Mouse (Mus musculus): ENCODE measurements around the gene Dok4. TPM values are rescaled to one million over a fixed set of nuclear protein-coding genes. Genes with fewer than 3 reads are reported as not detected.

Dok4 gene
- total RNA-seq (2021), result 1 to 10 TPM; 9.6 to 9.8 TPM
- long read RNA-seq, experiment 1, partial matches to known transcripts, result 0 of 7 reads
- long read RNA-seq, experiment 1, other reads (novel, unspliced or antisense), result 2 of 7 reads
- long read RNA-seq, experiment 2, transcript Dok4-201 (9 exons, 2,590 nt), result major isoform, 11 of 16 reads
- long read RNA-seq, experiment 2, partial matches to known transcripts, result 2 of 16 reads
- long read RNA-seq, experiment 2, other reads (novel, unspliced or antisense), result 2 of 16 reads

DNA sequence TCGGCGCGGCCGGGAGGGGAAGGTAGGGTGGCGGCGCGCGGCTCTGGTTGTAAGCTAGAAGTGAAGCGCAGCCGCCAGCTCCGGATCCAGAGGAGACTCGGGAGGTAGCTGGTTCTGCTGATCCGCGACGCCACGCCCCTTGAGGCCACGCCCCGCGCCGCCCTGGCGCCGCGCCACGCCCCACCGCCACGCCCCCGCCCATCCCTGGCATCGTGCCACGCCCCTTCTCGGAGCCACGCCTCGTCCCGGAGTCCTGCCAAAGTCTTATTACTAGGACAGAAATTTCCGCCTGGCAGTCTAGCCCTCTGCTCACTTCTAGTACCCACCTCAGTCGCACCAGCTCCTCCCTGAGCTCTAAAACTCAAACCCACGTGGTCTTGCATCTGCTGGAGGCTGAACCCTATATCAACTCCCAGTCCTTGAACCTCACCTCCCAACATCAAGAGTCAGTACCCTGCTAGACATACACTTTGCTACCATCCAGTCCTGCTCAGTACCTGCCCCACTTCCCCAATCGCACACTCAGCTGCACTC is at the start of gene Dok4:
Dok4 (minus strand) TSS at position 134 of the 534 bp plus-strand sequence.
- peak; percentile 83 for DNase-seq
- intact Hi-C loops (cut with DNase I; ENCODE audit: low total_unique reads), result no loop called here

GRCm38 (mm10) chr8:94923405-94923804 is 47.3 kb upstream of the Dok4 start, which contains the start of gene Adgrg5:
TSS of gene Adgrg5 (plus strand) at chr8:94923694.
- no peak for DNase-seq
- intact Hi-C loops (cut with DNase I; ENCODE audit: low total_unique reads), result no loop called here

GRCm38 (mm10) chr8:94922602-94923001 is 46.5 kb upstream of the Dok4 start:
- intact Hi-C loops (cut with DNase I; ENCODE audit: low total_unique reads), result no loop called here

DNA sequence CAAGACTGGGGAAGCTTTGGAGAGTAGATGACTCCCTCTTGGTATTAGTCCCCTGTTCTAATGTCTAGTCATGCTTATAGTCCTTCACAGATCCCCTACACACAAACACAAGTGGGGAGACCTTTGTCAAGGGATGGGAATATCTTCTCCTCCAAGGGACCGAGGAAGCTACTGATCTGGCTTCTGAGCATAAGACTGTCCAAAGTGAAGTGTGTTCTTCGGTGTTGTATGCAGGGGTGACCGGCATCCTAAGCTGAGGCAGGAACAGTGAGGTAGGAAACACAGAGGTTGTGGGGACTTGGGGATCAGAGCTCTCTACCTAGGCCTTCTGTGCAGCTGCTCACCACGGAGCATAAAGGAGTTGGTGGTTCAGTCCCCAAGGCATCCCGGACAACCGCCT is 46.0 kb upstream of the Dok4 start:
- intact Hi-C loops (cut with DNase I; ENCODE audit: low total_unique reads), result no loop called here
- DNase-seq, result no peak

More at GRCm38 (mm10) chr8:94922602-94923001, 46.5 kb upstream of the Dok4 start:
- no peak for DNase-seq

DNA sequence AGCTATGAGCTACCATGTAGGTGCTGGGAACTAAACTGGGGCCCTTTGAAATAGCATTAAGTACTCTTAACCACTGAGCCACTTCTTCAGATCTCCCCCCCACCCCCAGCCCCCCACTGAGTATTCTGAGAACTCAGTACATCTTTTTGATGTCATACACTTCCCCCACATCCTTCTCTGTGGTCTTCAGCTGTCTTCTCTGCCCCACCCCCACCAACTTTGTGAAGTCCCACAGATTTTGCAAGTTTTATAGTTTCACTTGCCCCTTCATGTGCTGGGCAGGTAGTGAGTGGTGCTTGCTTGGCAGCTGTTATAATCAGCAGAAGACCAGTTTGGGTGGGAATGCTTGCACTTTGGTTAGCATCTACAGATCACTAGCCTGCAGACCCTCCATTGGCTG is 43.1 kb upstream of the Dok4 start:
- no peak for DNase-seq
- intact Hi-C loops (cut with DNase I; ENCODE audit: low total_unique reads), result no loop called here

- peak; percentile 76 for DNase-seq
- intact Hi-C loops (cut with DNase I; ENCODE audit: low total_unique reads), result no loop called here
Observed at GRCm38 (mm10) chr8:94917851-94918495, 41.8 kb upstream of the Dok4 start, which contains the start of gene Ccdc102a. TSS of gene Ccdc102a (minus strand) at chr8:94918098.

DNA sequence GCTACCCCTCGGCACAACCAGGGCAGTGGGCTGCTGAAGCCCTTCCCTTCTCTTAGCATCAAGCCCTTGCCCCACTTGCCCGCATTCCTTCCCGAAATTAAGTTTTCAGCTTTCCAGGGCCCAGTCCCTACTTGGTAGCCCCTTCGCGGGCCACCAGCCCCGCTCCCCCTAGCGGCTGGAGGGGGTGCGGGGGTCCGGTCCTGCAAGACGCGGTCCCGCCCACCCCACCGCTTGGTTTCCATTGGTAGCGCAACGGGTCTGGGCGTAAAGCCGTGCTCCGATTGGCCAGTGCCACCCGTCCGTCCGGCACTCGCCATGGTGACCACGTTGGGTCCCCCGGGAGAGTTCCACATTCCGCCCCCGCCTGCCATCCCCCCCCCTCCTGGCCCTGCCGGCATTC is 41.2 kb upstream of the Dok4 start:
- DNase-seq, result peak; percentile 98
- intact Hi-C loops (cut with DNase I; ENCODE audit: low total_unique reads), result no loop called here

GRCm38 (mm10) chr8:94916960-94917324 is 40.8 kb upstream of the Dok4 start:
- DNase-seq, result no peak
- intact Hi-C loops (cut with DNase I; ENCODE audit: low total_unique reads), result no loop called here

GRCm38 (mm10) chr8:94916311-94916959 is 40.3 kb upstream of the Dok4 start:
- intact Hi-C loops (cut with DNase I; ENCODE audit: low total_unique reads), result no loop called here
- no peak for DNase-seq

DNA sequence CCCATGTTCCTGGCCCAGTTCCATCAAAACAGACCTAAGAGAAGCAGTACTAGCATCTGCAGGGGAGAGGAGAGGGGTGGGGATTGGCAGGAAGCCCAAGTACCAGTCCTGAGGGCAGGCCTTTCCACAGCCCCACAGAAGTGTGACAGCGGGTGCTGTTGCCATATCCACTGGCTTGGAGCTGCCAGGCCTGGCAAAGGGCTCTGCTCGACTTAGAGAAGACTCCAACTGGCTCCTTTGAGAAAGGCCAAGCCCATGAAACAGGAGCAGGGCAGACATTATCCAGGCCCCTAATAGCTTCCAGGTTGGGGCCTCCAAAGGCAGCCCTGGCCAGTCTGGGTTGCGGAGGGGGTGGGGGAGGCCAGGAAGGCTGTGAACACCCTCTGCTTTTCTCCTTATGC is 38.6 kb upstream of the Dok4 start:
- peak; percentile 76 for DNase-seq
- intact Hi-C loops (cut with DNase I; ENCODE audit: low total_unique reads), result no loop called here

DNA sequence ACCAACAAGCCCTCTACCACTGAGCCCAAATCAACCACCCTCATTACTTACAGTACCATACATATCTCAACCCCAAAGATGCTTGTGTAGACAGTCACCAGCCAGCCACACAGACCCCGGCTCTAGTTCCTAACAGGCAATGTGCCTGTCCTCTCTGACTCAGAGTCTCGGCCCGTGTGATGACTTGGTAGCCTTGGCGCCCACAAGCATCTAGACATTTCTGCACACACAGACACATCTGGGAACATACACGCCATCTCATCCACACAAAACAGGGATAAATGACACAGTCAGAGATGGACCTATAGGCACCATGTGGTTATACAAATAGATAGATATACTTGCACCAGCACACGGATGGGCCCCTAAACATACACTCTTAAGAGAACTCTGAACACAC is 38.1 kb upstream of the Dok4 start:
- DNase-seq, result no peak
- intact Hi-C loops (cut with DNase I; ENCODE audit: low total_unique reads), result no loop called here

DNA sequence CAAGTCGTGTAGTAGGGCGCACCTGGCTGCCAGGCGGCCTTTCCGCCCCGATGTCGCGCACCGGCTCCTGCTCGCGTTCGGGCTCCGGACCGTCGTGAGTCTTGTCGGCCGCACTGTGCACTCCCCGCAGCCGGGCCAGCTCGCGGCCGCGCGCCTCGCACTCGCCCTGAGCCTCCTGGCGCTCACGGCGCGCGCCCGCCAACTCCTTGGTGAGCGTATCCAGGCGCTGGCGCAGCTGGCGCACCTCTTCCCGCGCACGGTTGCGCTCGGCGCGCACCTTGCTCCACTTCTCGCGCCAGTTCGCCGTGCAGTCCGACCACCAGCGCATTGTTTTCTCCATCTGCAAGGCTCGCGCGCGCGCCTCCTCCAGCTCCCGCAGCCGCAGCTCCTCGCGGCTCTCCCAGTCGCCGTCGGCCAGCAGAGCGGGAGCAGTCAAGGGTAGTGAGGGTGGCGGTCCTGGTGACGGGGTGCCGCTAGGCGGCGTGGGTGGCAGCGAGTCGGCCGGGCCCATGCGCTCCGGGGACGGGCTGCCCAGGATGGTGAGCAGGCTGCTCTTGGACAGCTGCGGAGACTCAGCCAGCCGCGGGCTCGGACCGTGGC is 37.0 kb upstream of the Dok4 start:
- DNase-seq, result peak; percentile 77
- intact Hi-C loops (cut with DNase I; ENCODE audit: low total_unique reads), result no loop called here

GRCm38 (mm10) chr8:94908847-94909246 is 32.7 kb upstream of the Dok4 start:
- intact Hi-C loops (cut with DNase I; ENCODE audit: low total_unique reads), result loop anchor here (5.0 kb wide), 1 partner anchor 92 kb away; no protein-coding TSS in a partner anchor
- peak; percentile 81 for DNase-seq

GRCm38 (mm10) chr8:94907591-94908300 is 31.6 kb upstream of the Dok4 start:
- DNase-seq, result no peak
- intact Hi-C loops (cut with DNase I; ENCODE audit: low total_unique reads), result loop anchor here (5.0 kb wide), 1 partner anchor 90 kb away; no protein-coding TSS in a partner anchor

- DNase-seq, result peak; percentile 88
- intact Hi-C loops (cut with DNase I; ENCODE audit: low total_unique reads), result loop anchor here (5.0 kb wide), 1 partner anchor 87 kb away; no protein-coding TSS in a partner anchor
Observed at GRCm38 (mm10) chr8:94904450-94905175, 28.5 kb upstream of the Dok4 start.

DNA sequence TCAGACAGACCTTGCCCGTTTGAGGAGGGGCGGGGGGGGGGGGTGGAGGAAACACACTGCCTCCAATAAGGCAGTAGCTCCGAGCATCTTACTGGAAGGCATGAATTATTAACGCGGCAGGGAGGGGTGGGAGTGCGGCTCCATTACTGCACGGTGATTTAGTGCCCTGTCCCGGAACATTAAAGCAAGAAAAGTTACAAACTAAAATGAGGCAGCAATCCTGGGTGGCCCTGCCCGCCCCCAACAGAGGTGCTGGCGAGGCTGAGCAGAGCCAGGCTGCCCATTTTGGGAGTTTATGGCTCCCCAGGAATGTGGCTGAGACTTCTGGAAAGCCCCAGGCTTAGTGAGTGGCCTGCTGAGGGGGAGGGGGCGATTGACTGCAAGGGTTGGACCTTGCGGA is 27.6 kb upstream of the Dok4 start:
- DNase-seq, result no peak
- intact Hi-C loops (cut with DNase I; ENCODE audit: low total_unique reads), result no loop called here

GRCm38 (mm10) chr8:94901031-94901430 is 24.9 kb upstream of the Dok4 start:
- no peak for DNase-seq

DNA sequence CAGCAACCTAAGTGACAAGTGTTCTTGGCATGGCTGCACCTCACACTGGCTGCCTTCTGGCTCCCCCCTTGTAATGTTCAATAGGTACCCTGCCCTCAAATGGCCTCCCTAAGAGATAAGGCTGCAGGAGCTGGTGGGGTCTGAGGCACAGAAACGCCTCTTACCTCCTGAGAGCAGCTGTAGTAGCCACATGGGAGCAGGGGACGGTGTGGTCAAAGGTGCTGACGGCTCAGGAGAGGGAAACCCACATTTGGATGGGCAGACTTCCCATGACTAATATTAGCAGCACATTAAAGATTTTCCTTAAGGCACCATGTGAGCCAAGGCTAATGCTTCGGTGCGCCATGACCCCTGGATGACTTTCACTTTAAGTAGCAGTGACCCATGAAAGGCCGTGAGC is 24.5 kb upstream of the Dok4 start:
- intact Hi-C loops (cut with DNase I; ENCODE audit: low total_unique reads), result no loop called here
- DNase-seq, result no peak

More at GRCm38 (mm10) chr8:94901031-94901430, 24.9 kb upstream of the Dok4 start:
- intact Hi-C loops (cut with DNase I; ENCODE audit: low total_unique reads), result no loop called here

- intact Hi-C loops (cut with DNase I; ENCODE audit: low total_unique reads), result no loop called here
- DNase-seq, result no peak
Observed at GRCm38 (mm10) chr8:94899262-94899661, 23.1 kb upstream of the Dok4 start.

Data from gastrocnemius, postnatal 14 days (tissue).